ENCODE assay signal across 22 mouse cellular contexts in genomic region chr1:69461191-69461590, GRCm38 (mm10).
DNase-seq lines count a peak whose midpoint lies in the region; ATAC-seq lines count a peak whose summit lies in the region.
"Had no signal": no experiment of that assay in that cellular context is flagged by ENCODE, and none has a peak within 500 bp of the region (broad histone marks: within the 10 kb centered on the region; RNA-seq: fewer than 3 reads in every experiment).

No protein-coding gene starts in this region.

- ATAC-seq in inflammation-experienced regulatory T-cells, adult 6 months, result peak; percentile 25
- ATAC-seq: intestine, embryonic 15.5 days had no signal

- DNase-seq in 416B (ENCODE audit: low read depth) (peak; percentile 96), NIH3T3 (ENCODE audit: low read depth) (peak; percentile 54)
- peak; percentile 15 for DNase-seq in CD4-positive, CD25-positive, alpha-beta regulatory T cell, adult 2 months (ENCODE audit: low read depth, low spot score)
- no peak for DNase-seq in embryo, embryonic 10 days (ENCODE audit: low spot score)
- DNase-seq in frontal cortex, postnatal 36 days (ENCODE audit: low spot score in 2 of 2), result no peak
- no peak for DNase-seq in retina, postnatal 1 day
- DNase-seq: adrenal gland, adult 8-10 months; cerebellum, adult 11-12 months; cerebellum, adult 9-11 months; gastrocnemius, postnatal 25 days; heart, adult 18-20 months; kidney, adult 2 months; kidney, postnatal 4 days; lung, embryonic 14.5 days; lung, postnatal 14 days; midbrain, embryonic 14.5 days; right cerebral cortex, adult 18-20 months; spleen, adult 18-20 months; thymus, adult 18-20 months; thymus, postnatal 25 days had no signal

Comparison
In these comparisons a context has a peak if more than half of its experiments do, and no peak if none do; other contexts are left out.
1. DNase-seq: peak in 416B (single experiment), CD4-positive, CD25-positive, alpha-beta regulatory T cell, adult 2 months (single experiment) and NIH3T3 (single experiment); none in embryo, embryonic 10 days (single experiment), frontal cortex, postnatal 36 days (0 of 2) and retina, postnatal 1 day (single experiment).